Mouse (Mus musculus) midbrain, embryonic 12.5 days (tissue): ENCODE measurements around the gene Arvcf. TPM values are rescaled to one million over a fixed set of nuclear protein-coding genes. Genes with fewer than 3 reads are reported as not detected.

Experiments used
- ATAC-seq: fragments of 200-750 bp; cut with Nextera tagmentation; 2 replicates; pipeline ENCODE4 v1.8.0; 2017; ENCODE audit warnings: low read depth, moderate TSS enrichment, moderate library complexity; ENCODE audit not compliant: low FRiP score
- H3K27ac ChIP-seq: fragments of 300-500 bp; sonication (generic); replicated peaks from 2 replicates; pipeline ENCODE4 v1.5.1; 2016; ENCODE audit warnings: mild to moderate bottlenecking
- H3K27me3 ChIP-seq: fragments of 300-500 bp; sonication (generic); 2 replicates; pipeline ENCODE4 v1.6.1; 2016; ENCODE audit warnings: mild to moderate bottlenecking
- H3K36me3 ChIP-seq: fragments of 300-500 bp; sonication (generic); 2 replicates; pipeline ENCODE4 v1.6.1; 2016
- H3K4me1 ChIP-seq: fragments of 300-500 bp; sonication (generic); 2 replicates; pipeline ENCODE4 v1.6.1; 2016
- H3K4me2 ChIP-seq: fragments of 300-500 bp; sonication (generic); replicated peaks from 2 replicates; pipeline ENCODE4 v1.6.1; 2016; ENCODE audit warnings: mild to moderate bottlenecking, moderate library complexity
- H3K4me3 ChIP-seq: fragments of 300-500 bp; sonication (generic); 2 replicates; pipeline ENCODE4 v1.5.1; 2016; ENCODE audit warnings: mild to moderate bottlenecking
- H3K9ac ChIP-seq: fragments of 300-500 bp; sonication (generic); replicated peaks from 2 replicates; pipeline ENCODE4 v1.6.1; 2016; ENCODE audit warnings: mild to moderate bottlenecking, moderate library complexity
- H3K9me3 ChIP-seq: fragments of 300-500 bp; sonication (generic); 2 replicates; pipeline ENCODE4 v1.6.1; 2016; ENCODE audit warnings: mild to moderate bottlenecking
- WGBS: fragments of 180-500 bp; shearing (Covaris S2); methylation state at CpG from one replicate; pipeline ENCODE4 v1.1.7; 2016; 5-methylcytosine and 5-hydroxymethylcytosine counted together
- polyA plus RNA-seq: library from polyadenylated mRNA; unstranded; fragments of >200 nt; fragmentation: Nextera tagmentation; extraction: Ambion mirVana; gene quantifications from 2 replicates; pipeline ENCODE4 v1.2.1, GENCODE M21; 2016

Arvcf gene
- polyA plus RNA-seq, 1 experiment from 2014 or later = 129 TPM

DNA sequence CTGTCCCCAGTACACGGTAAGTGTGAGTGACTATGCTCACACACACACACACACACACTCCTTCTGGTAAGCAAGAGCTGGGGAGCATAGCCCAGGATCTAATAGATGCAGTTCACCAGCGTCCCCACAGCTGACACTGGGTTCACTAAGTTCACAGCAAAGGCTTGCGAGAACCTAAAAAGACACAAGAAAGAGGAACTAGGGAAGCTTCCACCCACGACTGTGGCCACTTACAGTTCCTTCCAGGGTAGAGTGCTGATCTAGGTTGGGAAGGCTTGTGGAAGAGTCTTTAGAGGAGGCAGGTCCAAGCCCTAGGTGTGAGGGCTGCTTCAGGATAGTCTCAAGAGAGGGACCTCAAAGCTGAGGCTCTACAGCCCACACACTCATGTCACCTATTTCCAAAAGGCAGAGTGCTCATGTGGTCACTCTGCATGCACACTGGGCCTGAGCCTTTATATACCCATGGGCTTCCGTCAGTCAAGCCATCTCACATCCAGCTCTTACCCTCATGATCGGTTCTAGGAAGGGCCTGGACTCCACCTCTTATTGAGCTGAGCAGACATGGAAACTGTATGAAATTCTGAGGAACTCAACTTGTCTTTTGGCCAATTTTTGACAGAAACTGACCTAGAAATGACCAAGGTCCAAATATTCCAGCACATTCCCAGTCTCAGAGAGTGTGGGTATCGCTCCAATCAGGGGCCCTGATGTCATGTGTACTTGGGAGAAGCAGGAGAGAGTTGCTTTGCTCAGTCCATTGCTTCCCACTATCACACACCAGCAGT is 65.2 kb downstream of the Arvcf start:
- no peak overlapping the region for H3K4me3 ChIP-seq
- H3K27me3 ChIP-seq = no peaks in the 10 kb centered on the region
- peaks cover 39% of the 10 kb centered on the region for H3K36me3 ChIP-seq
- H3K9me3 ChIP-seq = no peaks in the 10 kb centered on the region
- no peak overlapping the region for H3K9ac ChIP-seq
- H3K4me2 ChIP-seq = no peak overlapping the region
- no peak for ATAC-seq
- H3K27ac ChIP-seq = no peak overlapping the region
- 91% methylated on average over 7 of the region's 7 CpGs for WGBS
- H3K4me1 ChIP-seq = peaks cover 17% of the 10 kb centered on the region

DNA sequence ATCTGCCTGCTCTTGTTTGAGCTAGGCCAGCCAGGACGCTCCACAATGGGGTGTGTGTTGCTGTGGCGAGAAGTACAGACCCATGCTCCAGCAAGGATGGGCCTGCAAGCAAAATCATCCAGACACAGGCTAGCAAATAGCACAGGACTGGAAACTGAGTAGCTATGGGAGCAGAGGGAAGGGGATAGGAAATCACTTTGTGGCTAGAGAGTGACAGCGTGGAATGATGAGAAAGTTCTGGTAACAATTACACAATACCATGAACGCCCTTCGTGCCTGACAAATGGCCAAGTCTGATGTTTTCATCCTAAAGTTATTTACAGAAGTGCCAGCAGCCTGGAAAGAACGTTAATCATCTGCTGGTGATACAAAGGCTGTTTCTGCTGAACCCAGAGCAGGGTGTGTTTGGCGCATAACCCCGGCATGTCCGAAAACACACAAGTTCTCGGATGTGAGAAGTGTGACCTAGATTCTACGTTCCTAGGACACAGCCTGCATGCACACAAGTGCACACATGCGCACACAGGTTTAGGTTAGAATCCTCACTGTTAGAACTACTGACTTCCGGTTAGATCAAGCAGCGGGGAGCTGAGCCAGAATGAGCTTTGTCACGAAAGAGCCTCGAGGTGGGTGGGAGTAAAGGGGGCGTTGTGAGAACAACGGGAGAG is 68.2 kb downstream of the Arvcf start:
- Histone ChIP-seq H3K9ac (no peak overlapping the region), H3K27me3 (no peaks in the 10 kb centered on the region), H3K36me3 (peaks cover 18% of the 10 kb centered on the region), H3K4me3 (no peak overlapping the region), H3K27ac (no peak overlapping the region), H3K9me3 (no peaks in the 10 kb centered on the region), H3K4me1 (peaks cover 9% of the 10 kb centered on the region), H3K4me2 (no peak overlapping the region)
- WGBS = 86% methylated on average over 18 of the region's 18 CpGs
- no peak for ATAC-seq

DNA sequence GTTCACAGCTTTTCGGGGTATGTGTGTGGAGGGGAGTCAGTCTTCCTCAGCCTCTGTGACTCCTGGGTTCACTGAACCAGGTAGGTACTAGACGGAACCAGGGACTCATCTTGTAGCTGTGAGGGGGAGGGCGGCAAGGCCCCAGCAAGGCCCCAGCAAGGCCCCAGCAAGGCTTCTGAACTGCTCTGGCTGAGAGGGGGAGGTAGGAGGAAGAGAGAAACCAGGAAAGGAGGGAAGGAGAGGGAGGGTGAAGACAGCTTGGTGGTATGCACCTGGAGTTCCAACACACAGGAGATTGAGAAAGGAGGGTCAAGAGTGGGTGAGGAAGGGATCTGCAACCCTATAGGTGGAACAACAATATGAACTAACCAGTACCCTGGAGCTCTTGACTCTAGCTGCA is 68.9 kb downstream of the Arvcf start:
- peaks cover 14% of the 10 kb centered on the region; the same call in 1 of the 2 replicates for H3K36me3 ChIP-seq
- peaks cover 3% of the 10 kb centered on the region for H3K4me1 ChIP-seq
- no peak overlapping the region for H3K9ac ChIP-seq
- H3K9me3 ChIP-seq = no peaks in the 10 kb centered on the region
- WGBS = 93% methylated on average over 3 of the region's 3 CpGs
- ATAC-seq = no peak
- no peak overlapping the region for H3K4me2 ChIP-seq
- H3K4me3 ChIP-seq = no peak overlapping the region
- no peaks in the 10 kb centered on the region for H3K27me3 ChIP-seq
- H3K27ac ChIP-seq = no peak overlapping the region

DNA sequence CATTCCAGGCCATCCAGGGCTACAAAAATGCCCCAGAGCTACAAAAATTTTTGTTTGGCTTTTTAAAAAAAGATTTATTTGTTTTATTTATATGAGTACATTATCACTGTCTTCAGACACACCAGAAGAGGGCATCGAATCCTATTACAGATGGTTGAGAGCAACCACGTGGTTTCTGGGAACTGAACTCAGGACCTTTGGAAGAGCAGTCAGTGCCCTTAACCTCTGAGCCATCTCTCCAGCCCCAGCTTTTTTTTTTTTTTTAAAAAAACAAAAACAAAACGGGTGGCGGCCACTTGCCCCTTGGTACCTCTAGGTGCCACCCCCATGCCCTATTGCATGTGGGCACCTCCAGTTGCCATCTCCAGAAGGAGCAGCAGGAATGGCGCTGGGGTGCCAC is 69.5 kb downstream of the Arvcf start:
- Histone ChIP-seq H3K9me3 (no peaks in the 10 kb centered on the region), H3K9ac (no peak overlapping the region), H3K4me3 (no peak overlapping the region), H3K4me2 (no peak overlapping the region), H3K27ac (no peak overlapping the region), H3K36me3 (peaks cover 20% of the 10 kb centered on the region; the same call in 1 of the 2 replicates), H3K27me3 (no peaks in the 10 kb centered on the region), H3K4me1 (no peaks in the 10 kb centered on the region)
- 90% methylated on average over 5 of the region's 5 CpGs for WGBS
- ATAC-seq = no peak

DNA sequence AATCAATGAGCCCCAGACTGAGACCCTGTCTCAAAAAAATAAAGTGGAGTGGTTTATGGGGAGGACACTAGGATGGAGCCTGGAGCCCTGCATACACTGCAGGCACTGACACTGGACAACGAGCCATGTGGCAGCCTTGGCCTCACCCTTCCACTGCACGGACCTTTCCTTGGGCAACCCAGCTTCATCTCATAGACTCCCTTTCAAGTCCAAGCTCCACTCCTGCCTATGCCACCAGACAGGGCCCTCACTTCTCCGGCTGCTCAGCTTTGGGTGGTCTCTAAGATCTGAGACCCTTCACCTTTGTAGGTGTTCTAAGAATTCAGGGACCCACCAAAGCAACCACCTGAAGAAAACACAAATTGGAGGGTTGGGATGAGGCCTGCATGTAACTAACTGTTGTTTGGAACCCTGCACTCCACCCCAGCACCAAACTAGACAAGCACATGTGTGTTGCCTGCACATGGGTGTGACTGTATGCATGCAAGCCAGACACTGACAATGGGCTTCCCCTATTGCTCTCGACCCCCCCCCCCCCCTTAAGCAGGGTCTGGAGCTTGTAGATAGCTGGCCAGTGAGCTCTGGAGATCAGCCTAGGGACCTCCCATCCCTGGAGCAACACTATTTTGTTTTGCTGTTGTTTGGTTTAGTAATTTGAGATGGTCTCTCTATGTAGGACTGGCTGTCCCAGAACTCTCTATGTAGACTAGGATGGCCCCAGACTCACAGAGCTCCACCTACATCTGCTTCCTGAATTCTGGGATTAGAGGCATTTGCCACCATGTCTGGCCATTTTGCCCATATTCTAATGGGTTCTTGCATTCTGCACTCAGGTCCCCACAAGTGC is 71.0 kb downstream of the Arvcf start:
- H3K4me3 ChIP-seq = no peak overlapping the region
- no peak overlapping the region for H3K4me2 ChIP-seq
- ATAC-seq = no peak
- no peaks in the 10 kb centered on the region for H3K27me3 ChIP-seq
- H3K36me3 ChIP-seq = peaks cover 24% of the 10 kb centered on the region
- H3K9ac ChIP-seq = no peak overlapping the region
- 0 out of 2 replicates have a peak, but pooled peaks cover 2% of the 10 kb centered on the region for H3K4me1 ChIP-seq
- no peaks in the 10 kb centered on the region for H3K9me3 ChIP-seq
- 91% methylated on average over 4 of the region's 4 CpGs for WGBS
- H3K27ac ChIP-seq = no peak overlapping the region

DNA sequence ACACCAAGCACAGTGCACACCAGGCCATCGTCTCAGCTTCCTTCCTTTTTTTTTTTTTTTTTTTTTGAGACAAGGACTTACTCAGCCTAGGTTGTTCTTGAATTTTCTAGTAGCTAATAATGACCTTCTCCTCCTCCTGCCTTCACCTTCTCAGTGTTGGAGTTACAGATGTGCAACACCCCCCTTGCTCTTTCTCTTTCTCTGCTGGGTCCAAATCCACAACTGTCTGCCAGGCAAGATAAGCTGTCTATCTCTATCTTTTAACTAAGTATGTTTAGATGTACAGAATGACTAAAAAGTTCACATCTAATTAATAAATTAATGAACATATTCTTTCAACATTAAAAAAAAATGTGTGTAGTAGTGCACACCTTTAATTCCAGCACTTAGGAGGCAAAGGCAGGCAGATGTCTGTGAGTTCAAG is 71.6 kb downstream of the Arvcf start:
- H3K9ac ChIP-seq = no peak overlapping the region
- no peak overlapping the region for H3K4me2 ChIP-seq
- peaks cover 24% of the 10 kb centered on the region for H3K36me3 ChIP-seq
- H3K27ac ChIP-seq = no peak overlapping the region
- H3K4me3 ChIP-seq = no peak overlapping the region
- 100% methylated on average over 1 of the region's 1 CpGs for WGBS
- ATAC-seq = no peak
- H3K9me3 ChIP-seq = no peaks in the 10 kb centered on the region
- H3K27me3 ChIP-seq = no peaks in the 10 kb centered on the region
- peaks cover 8% of the 10 kb centered on the region; the same call in 1 of the 2 replicates for H3K4me1 ChIP-seq

DNA sequence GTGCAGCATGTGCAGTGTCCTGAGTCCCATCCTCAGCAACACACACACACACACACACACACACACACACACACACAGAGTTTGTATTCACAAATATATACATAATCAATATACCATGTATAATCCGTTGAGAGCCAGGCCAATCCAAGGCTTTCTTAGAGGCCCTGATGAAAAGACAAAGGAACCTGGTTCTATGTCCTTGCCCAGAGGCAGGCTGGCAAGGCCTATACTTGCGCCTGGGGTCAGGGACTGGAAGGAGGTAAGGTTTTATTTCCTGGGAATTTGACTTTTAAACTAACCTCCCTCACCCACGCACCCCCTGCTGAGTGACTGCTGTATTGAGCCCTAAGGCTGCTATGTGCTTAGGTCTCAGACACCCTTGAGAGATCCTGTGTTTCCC is 72.6 kb downstream of the Arvcf start:
- WGBS = 75% methylated on average over 3 of the region's 3 CpGs

DNA sequence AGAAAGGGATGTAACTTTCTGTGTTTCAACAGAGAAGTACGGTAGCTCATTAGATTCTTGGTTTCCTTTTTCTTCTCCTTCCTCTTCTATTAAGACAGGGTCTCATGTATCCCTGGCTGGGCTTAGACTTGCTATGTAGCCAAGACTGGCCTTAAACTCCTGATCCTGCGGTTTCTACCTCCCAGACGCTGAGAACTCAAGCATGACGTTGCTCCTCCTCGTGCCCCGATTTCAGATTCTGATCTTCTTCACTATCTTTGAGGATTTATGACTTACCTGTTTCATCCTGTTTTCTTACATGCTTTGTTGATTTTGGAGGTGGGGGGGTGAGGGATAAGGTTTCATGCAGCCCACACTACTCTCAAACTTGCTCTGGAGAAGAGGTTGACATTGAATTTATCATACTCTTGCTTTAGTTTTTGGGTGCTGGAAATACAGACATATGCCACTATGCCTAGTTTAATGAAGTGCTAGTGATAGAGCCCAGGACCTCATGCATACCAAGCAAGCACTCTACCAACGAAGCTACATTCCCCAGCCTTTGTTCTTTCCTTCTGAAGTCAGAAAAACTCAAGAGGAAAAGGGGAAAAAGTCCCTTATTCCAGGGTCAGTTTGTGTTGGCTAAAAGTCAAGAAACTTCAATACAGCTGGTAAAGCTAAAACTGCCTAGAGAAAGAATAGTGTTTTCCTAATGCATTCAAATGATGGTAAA is 75.4 kb downstream of the Arvcf start:
- Histone ChIP-seq H3K36me3 (peaks cover 17% of the 10 kb centered on the region), H3K4me3 (no peak overlapping the region), H3K4me2 (no peak overlapping the region), H3K27me3 (no peaks in the 10 kb centered on the region), H3K9me3 (no peaks in the 10 kb centered on the region), H3K4me1 (peaks cover 27% of the 10 kb centered on the region), H3K27ac (no peak overlapping the region), H3K9ac (no peak overlapping the region)
- 90% methylated on average over 7 of the region's 7 CpGs for WGBS
- ATAC-seq = no peak

More for the DNA sequence above, 72.6 kb downstream of the Arvcf start:
- H3K27ac ChIP-seq = no peak overlapping the region
- H3K9me3 ChIP-seq = no peaks in the 10 kb centered on the region
- peaks cover 16% of the 10 kb centered on the region for H3K4me1 ChIP-seq
- H3K36me3 ChIP-seq = peaks cover 19% of the 10 kb centered on the region
- H3K4me2 ChIP-seq = no peak overlapping the region
- ATAC-seq = no peak
- no peaks in the 10 kb centered on the region for H3K27me3 ChIP-seq
- no peak overlapping the region for H3K4me3 ChIP-seq
- no peak overlapping the region for H3K9ac ChIP-seq

DNA sequence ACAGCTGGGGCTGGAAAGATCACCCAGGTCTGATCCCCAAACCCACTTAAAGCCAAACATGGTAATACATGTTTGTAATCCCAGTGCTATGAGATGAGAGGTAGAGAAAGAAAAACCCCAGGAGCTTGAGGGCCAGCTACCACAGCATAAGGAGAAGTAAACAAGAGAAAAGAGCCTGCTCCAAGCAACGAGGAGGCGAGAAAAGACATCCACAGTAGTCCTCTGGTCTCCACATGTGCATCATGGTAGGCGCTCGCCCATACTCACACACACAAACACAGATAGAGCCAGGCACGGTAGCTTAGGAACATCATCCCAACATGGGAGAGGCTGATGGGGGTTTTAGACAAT is 75.9 kb downstream of the Arvcf start:
- ATAC-seq = no peak
- no peak overlapping the region for H3K4me3 ChIP-seq
- no peaks in the 10 kb centered on the region for H3K9me3 ChIP-seq
- H3K9ac ChIP-seq = no peak overlapping the region
- no peak overlapping the region for H3K4me2 ChIP-seq
- H3K36me3 ChIP-seq = peaks cover 17% of the 10 kb centered on the region
- WGBS = 85% methylated on average over 5 of the region's 5 CpGs
- peaks cover 27% of the 10 kb centered on the region for H3K4me1 ChIP-seq
- no peaks in the 10 kb centered on the region for H3K27me3 ChIP-seq
- H3K27ac ChIP-seq = no peak overlapping the region

DNA sequence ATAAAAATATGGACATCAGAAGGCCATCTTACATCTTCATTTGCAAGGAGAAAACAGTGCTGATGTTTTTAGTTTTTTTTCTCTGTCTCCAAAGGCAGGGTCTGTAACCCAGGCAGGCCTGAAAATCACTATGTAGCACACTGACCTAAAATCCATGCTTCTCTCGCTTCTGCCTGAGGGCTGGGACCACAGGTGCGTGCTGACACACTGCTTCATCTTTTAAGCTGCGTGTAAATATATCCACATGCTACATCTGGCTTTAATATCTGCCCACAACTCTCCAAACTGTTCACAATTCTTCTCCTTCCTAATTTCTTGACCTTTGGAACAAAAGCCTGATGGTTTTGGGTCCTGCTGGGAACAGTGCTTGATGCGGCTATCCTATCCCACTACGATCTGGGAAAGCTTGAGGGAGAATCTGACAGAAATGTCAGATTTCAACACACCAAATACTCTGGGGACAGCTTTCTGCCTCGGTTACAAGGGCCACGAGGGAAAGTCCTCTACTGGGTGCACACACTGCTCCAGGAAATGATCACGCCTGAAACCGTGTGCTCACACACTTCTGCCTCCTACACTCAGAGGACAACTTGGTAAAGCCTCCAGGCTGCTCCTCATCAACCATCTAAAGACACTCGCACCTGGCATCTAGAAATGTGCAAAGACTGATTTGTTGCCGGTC is 76.5 kb downstream of the Arvcf start:
- Histone ChIP-seq H3K9ac (no peak overlapping the region), H3K4me3 (no peak overlapping the region), H3K9me3 (no peaks in the 10 kb centered on the region), H3K27me3 (no peaks in the 10 kb centered on the region), H3K4me2 (no peak overlapping the region; the same call in 1 of the 2 replicates), H3K36me3 (peaks cover 17% of the 10 kb centered on the region), H3K4me1 (peaks cover 27% of the 10 kb centered on the region), H3K27ac (no peak overlapping the region)
- WGBS = 79% methylated on average over 11 of the region's 11 CpGs
- ATAC-seq = no peak
